Mouse (Mus musculus): Measurements from ENCODE around the gene Tmem131. TPM values are rescaled to one million over a fixed set of nuclear protein-coding genes. Genes with fewer than 3 reads are reported as not detected.
A peak's percentile ranks its signal among the peaks of the same experiment; 100 is the strongest.

The Tmem131 gene
- polyA plus RNA-seq, 1 experiment from 2014 or later: 13.4 TPM

DNA sequence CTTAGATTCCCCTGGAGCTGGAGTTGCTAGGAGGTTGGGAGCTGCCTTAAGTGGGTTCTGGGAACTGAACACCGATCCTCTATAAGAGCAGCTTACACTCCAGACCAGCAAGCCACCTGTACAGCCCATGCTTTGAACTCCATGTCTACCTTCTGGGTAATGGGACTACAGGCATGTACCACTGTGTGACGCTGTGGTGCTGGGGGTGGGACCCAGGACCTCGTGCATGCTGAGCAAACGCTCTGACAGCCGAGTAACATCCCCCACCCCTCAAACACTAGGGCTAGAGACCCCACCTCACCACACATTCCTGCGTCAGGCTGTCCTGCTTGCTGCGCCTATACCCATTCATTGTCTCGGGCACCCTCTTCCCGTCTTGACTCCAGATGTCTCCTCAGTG, 184.9 kb downstream of the Tmem131 start:
- Histone ChIP-seq H3K4me1 (no peaks in the 10 kb centered on the region), H3K9me3 (no peaks in the 10 kb centered on the region), H3K4me2 (replicated peaks) (no peak overlapping the region), H3K27me3 (no peaks in the 10 kb centered on the region), H3K9ac (no peak overlapping the region), H3K27ac (no peak overlapping the region), H3K36me3 (no peaks in the 10 kb centered on the region), H3K4me3 (no peak overlapping the region)
- 83% methylated on average over 9 of the region's 9 CpGs for WGBS
- no peak for ATAC-seq (ENCODE audit: low FRiP score, low read depth)

DNA sequence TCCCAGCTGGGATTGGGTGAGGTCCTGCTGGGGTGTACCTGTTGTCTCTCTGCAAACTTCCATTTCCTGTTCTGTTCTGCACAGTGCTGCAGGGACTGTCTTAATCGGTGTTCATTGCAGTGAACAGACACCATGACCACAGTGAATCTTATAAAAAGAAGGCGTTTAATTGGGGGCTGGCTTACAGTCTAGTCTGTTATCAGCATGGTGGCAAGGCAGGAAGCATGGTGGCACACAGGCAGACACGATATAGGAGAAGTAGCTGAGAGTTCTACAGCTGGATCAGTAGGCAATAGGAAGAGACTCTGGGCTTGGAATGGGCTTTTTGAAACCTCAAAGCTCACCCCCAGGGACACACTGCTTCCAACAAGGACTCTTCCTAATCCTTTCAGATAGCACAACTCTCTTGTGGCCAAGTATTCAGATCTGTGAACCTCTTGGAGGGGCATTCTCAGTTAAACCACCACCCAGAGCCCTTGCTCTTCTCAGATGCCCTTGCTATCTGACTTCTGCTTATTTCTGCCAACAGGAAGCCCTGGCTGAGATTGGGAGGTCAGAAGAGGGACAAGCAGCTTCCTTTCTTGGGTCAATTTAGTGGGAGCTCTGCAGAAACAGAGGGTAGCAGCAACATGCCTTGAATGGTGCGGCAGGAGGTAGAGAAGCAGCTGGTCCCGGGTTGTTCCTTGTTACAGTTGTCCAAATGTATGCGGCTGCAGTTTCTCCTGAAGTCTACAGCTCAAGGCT, 189.4 kb downstream of the Tmem131 start:
- Histone ChIP-seq H3K27me3 (no peaks in the 10 kb centered on the region), H3K27ac (no peak overlapping the region), H3K4me3 (no peak overlapping the region), H3K4me1 (no peaks in the 10 kb centered on the region), H3K9me3 (no peaks in the 10 kb centered on the region), H3K4me2 (replicated peaks) (no peak overlapping the region), H3K36me3 (no peaks in the 10 kb centered on the region), H3K9ac (no peak overlapping the region)
- WGBS: 74% methylated on average over 6 of the region's 6 CpGs
- no peak for ATAC-seq (ENCODE audit: low FRiP score, low read depth)

DNA sequence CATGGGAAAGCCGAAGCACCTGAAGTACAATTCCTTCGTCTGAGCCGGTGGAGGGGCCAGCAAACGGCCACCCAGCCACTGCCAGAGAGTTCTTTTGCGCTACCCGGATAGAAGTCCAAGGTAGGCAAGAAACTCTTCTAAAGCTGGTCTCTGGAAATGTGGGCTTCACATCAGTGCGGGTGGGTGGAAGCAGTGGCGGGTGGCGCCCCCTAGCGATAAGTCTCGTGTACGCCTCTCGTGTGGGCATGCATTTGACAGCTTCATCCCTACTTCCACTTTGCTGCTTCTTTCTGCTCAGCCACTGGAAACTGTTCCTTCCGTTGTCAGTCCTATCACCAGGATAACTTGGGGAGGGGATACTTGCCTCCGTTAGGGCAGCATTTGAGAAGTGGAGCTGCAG, 197.0 kb downstream of the Tmem131 start:
- Histone ChIP-seq H3K9me3 (no peaks in the 10 kb centered on the region), H3K27me3 (peaks cover 30% of the 10 kb centered on the region), H3K4me1 (peaks cover 5% of the 10 kb centered on the region), H3K36me3 (no peaks in the 10 kb centered on the region), H3K9ac (no peak overlapping the region), H3K4me3 (no peak overlapping the region), H3K4me2 (replicated peaks) (no peak overlapping the region), H3K27ac (no peak overlapping the region)
- no peak for ATAC-seq (ENCODE audit: low FRiP score, low read depth)
- 51% methylated on average over 15 of the region's 15 CpGs for WGBS

DNA sequence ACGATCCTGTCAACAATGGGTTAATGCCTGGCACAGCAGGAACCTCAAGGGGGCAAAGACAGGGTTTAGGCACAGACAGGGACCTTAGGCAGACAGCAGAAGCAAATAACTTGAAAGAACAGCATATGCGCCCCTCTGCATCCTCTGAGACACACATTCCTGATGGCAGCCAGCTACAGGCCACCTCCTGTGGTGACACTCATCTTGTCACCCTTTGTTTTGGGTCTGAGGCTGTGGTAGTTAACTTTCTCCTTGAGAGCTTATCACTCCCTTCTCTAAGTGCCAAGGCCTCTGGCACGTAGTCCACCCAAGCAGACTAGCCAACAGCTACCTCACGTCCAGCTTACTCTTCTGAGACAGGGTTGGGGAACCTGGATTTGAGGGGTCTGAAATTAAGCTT, 197.8 kb downstream of the Tmem131 start:
- peaks cover 5% of the 10 kb centered on the region for H3K4me1 ChIP-seq
- H3K9ac ChIP-seq: no peak overlapping the region
- 61% methylated on average over 4 of the region's 4 CpGs for WGBS
- H3K36me3 ChIP-seq: no peaks in the 10 kb centered on the region
- H3K27ac ChIP-seq: no peak overlapping the region
- no peak for ATAC-seq (ENCODE audit: low FRiP score, low read depth)
- H3K4me2 ChIP-seq (replicated peaks): no peak overlapping the region
- no peaks in the 10 kb centered on the region for H3K9me3 ChIP-seq
- peaks cover 35% of the 10 kb centered on the region for H3K27me3 ChIP-seq
- no peak overlapping the region for H3K4me3 ChIP-seq

GRCm38 (mm10) chr1:36744268-36744944, 199.1 kb downstream of the Tmem131 start:
- peak; percentile 32; the same call in 1 of the 2 replicates for ATAC-seq (ENCODE audit: low FRiP score, low read depth)
- H3K9ac ChIP-seq: no peak overlapping the region
- peak overlapping the region; percentile 27 for H3K4me3 ChIP-seq
- H3K27ac ChIP-seq: no peak overlapping the region
- H3K4me2 ChIP-seq (replicated peaks): peak overlapping the region; percentile 56
- 21% methylated on average over 17 of the region's 17 CpGs for WGBS
- peaks cover 36% of the 10 kb centered on the region for H3K27me3 ChIP-seq
- peaks cover 5% of the 10 kb centered on the region for H3K4me1 ChIP-seq
- no peaks in the 10 kb centered on the region for H3K36me3 ChIP-seq
- no peaks in the 10 kb centered on the region for H3K9me3 ChIP-seq

- no peak overlapping the region for H3K27ac ChIP-seq
- H3K36me3 ChIP-seq: no peaks in the 10 kb centered on the region
- peaks cover 36% of the 10 kb centered on the region for H3K27me3 ChIP-seq
- H3K4me2 ChIP-seq (replicated peaks): no peak overlapping the region
- H3K9me3 ChIP-seq: no peaks in the 10 kb centered on the region
- no peak for ATAC-seq (ENCODE audit: low FRiP score, low read depth)
- no peak overlapping the region for H3K9ac ChIP-seq
- WGBS: 81% methylated on average over 9 of the region's 9 CpGs
- no peak overlapping the region for H3K4me3 ChIP-seq
- H3K4me1 ChIP-seq: peaks cover 5% of the 10 kb centered on the region
Measured at GRCm38 (mm10) chr1:36743046-36743445, 200.4 kb downstream of the Tmem131 start.

Other genes with a start within 250 kb of the Tmem131 start
- not detected in 2 replicates for gene 4933424G06Rik, start 233.5 kb downstream of the Tmem131 start, polyA plus RNA-seq (2015; fragmentation: Nextera tagmentation; extraction: Ambion mirVana)
- gene Actr1b, start 229.2 kb downstream of the Tmem131 start, polyA plus RNA-seq (2015; fragmentation: Nextera tagmentation; extraction: Ambion mirVana): 105 and 119 TPM in 2 replicates
- 0.34 and 1.2 TPM in 2 replicates for gene Zap70, start 181.9 kb downstream of the Tmem131 start, polyA plus RNA-seq (2015; fragmentation: Nextera tagmentation; extraction: Ambion mirVana)
- gene Vwa3b, start 82.9 kb upstream of the Tmem131 start, polyA plus RNA-seq (2015; fragmentation: Nextera tagmentation; extraction: Ambion mirVana): 0.92 and 1.9 TPM in 2 replicates

Data from limb, embryonic 13.5 days (tissue).